Mouse (Mus musculus) lung, embryonic 14.5 days (tissue): ENCODE results near the gene Spatc1l. TPM values are rescaled to one million over a fixed set of nuclear protein-coding genes. Genes with fewer than 3 reads are reported as not detected.

ENCODE experiments used
- ATAC-seq: fragments of 200-750 bp; cut with Nextera tagmentation; 2 replicates; pipeline ENCODE4 v1.8.0; 2017; ENCODE audit warnings: mild to moderate bottlenecking, moderate TSS enrichment, moderate library complexity; ENCODE audit not compliant: insufficient read depth
- DNase-seq: peaks from one replicate; pipeline ENCODE4 v3.0.0-alpha.2; 2015
- H3K27ac ChIP-seq: fragments of 300-500 bp; sonication (generic); 2 replicates; pipeline ENCODE4 v1.5.1; 2014; ENCODE audit warnings: low read depth, mild to moderate bottlenecking, moderate library complexity
- H3K27me3 ChIP-seq: fragments of 300-500 bp; sonication (generic); 2 replicates; pipeline ENCODE4 v1.6.1; 2014; ENCODE audit warnings: low read length, control low read depth; ENCODE audit not compliant: insufficient read depth
- H3K36me3 ChIP-seq: fragments of 300-500 bp; sonication (generic); 2 replicates; pipeline ENCODE4 v1.6.1; 2014; ENCODE audit warnings: control low read depth; ENCODE audit not compliant: insufficient read depth
- H3K4me1 ChIP-seq: fragments of 300-500 bp; sonication (generic); 2 replicates; pipeline ENCODE4 v1.6.1; 2014; ENCODE audit warnings: antibody characterized with exemption, control low read depth; ENCODE audit not compliant: insufficient read depth
- H3K4me2 ChIP-seq: fragments of 300-500 bp; sonication (generic); 2 replicates; pipeline ENCODE4 v1.6.1; 2014; ENCODE audit warnings: mild to moderate bottlenecking
- H3K4me3 ChIP-seq: fragments of 300-500 bp; sonication (generic); 2 replicates; pipeline ENCODE4 v1.5.1; 2014; ENCODE audit warnings: low read depth, low read length
- H3K9ac ChIP-seq: fragments of 300-500 bp; sonication (generic); 2 replicates; pipeline ENCODE4 v1.6.1; 2014
- H3K9me3 ChIP-seq: fragments of 300-500 bp; sonication (generic); 2 replicates; pipeline ENCODE4 v1.6.1; 2016; ENCODE audit warnings: low read depth, low read length, control low read depth
- CTCF ChIP-seq: IDR thresholded peaks from 2 replicates; pipeline ENCODE4 v1.5.1; 2016; ENCODE audit warnings: antibody characterized with exemption, low read depth
- WGBS: fragments of 180-500 bp; shearing (Covaris S2); extraction: QIAGEN DNeasy Blood & Tissue Kit; methylation state at CpG from one replicate; pipeline ENCODE4 v1.1.7; 2014; 5-methylcytosine and 5-hydroxymethylcytosine counted together
- polyA plus RNA-seq: library from polyadenylated mRNA; unstranded; fragments of >200 nt; fragmentation: Nextera tagmentation; extraction: Ambion mirVana; gene quantifications from 2 replicates; pipeline ENCODE4 v1.2.1, GENCODE M21; 2014

Gene Spatc1l
- polyA plus RNA-seq, 1 experiment from 2014 or later: not detected

GRCm38 (mm10) chr10:76569996-76570685 lies 8.1 kb downstream of the Spatc1l start:
- Histone ChIP-seq H3K27me3 (no peaks in the 10 kb centered on the region), H3K9ac (no peak overlapping the region), H3K4me2 (no peak overlapping the region), H3K4me3 (no peak overlapping the region), H3K36me3 (no peaks in the 10 kb centered on the region), H3K9me3 (no peaks in the 10 kb centered on the region), H3K27ac (no peak overlapping the region), H3K4me1 (no peaks in the 10 kb centered on the region)
- no peak for TF ChIP-seq CTCF
- no peak for DNase-seq
- no peak for ATAC-seq
- WGBS: 87% methylated on average over 22 of the region's 22 CpGs

- H3K4me3 ChIP-seq: no peak overlapping the region
- no peaks in the 10 kb centered on the region for H3K27me3 ChIP-seq
- no peaks in the 10 kb centered on the region for H3K9me3 ChIP-seq
- no peak overlapping the region for H3K4me2 ChIP-seq
- H3K36me3 ChIP-seq: no peaks in the 10 kb centered on the region
- DNase-seq (no peak), ATAC-seq (no peak)
- no peak overlapping the region for H3K27ac ChIP-seq
- H3K9ac ChIP-seq: no peak overlapping the region
- no peak for TF ChIP-seq CTCF
- no peaks in the 10 kb centered on the region for H3K4me1 ChIP-seq
- WGBS: 73% methylated on average over 2 of the region's 2 CpGs
These were observed 9.0 kb downstream of the Spatc1l start for GRCm38 (mm10) chr10:76571070-76571469.

GRCm38 (mm10) chr10:76572151-76572550 lies 10.1 kb downstream of the Spatc1l start:
- ATAC-seq (no peak), DNase-seq (no peak)
- no peaks in the 10 kb centered on the region for H3K27me3 ChIP-seq
- H3K36me3 ChIP-seq: no peaks in the 10 kb centered on the region
- no peaks in the 10 kb centered on the region for H3K9me3 ChIP-seq
- no peak overlapping the region for H3K4me2 ChIP-seq
- H3K9ac ChIP-seq: no peak overlapping the region
- no peak for TF ChIP-seq CTCF
- H3K27ac ChIP-seq: no peak overlapping the region
- H3K4me1 ChIP-seq: no peaks in the 10 kb centered on the region
- 77% methylated on average over 3 of the region's 3 CpGs for WGBS
- H3K4me3 ChIP-seq: no peak overlapping the region

GRCm38 (mm10) chr10:76575374-76575773 lies 13.3 kb downstream of the Spatc1l start, which contains the start of gene Ftcd:
Gene Ftcd, plus strand, starts transcription at chr10:76575648.
- Histone ChIP-seq H3K4me1 (no peaks in the 10 kb centered on the region), H3K36me3 (no peaks in the 10 kb centered on the region), H3K9me3 (no peaks in the 10 kb centered on the region), H3K27ac (no peak within 1 kb of the TSS), H3K9ac (no peak within 1 kb of the TSS), H3K4me3 (no peak within 1 kb of the TSS), H3K27me3 (no peaks in the 10 kb centered on the region), H3K4me2 (no peak within 1 kb of the TSS)
- ATAC-seq (no peak), DNase-seq (no peak)
- WGBS: 68% methylated on average over 3 of the region's 3 CpGs
- TF ChIP-seq CTCF: no peak

- DNase-seq: no peak
- ATAC-seq: no peak
- H3K9me3 ChIP-seq: no peaks in the 10 kb centered on the region
- no peaks in the 10 kb centered on the region for H3K27me3 ChIP-seq
- H3K36me3 ChIP-seq: no peaks in the 10 kb centered on the region
- no peak overlapping the region for H3K4me2 ChIP-seq
- no peak overlapping the region for H3K4me3 ChIP-seq
- no peaks in the 10 kb centered on the region for H3K4me1 ChIP-seq
- H3K27ac ChIP-seq: no peak overlapping the region
- TF ChIP-seq CTCF: no peak
- 53% methylated on average over 7 of the region's 7 CpGs for whole genome bisulfite sequencing
- no peak overlapping the region for H3K9ac ChIP-seq
These were observed 14.8 kb downstream of the Spatc1l start for GRCm38 (mm10) chr10:76576920-76577319.

- H3K9me3 ChIP-seq: no peaks in the 10 kb centered on the region
- H3K9ac ChIP-seq: no peak overlapping the region
- 14% methylated on average over 10 of the region's 10 CpGs for WGBS
- DNase-seq (no peak), ATAC-seq (no peak)
- no peak overlapping the region for H3K4me3 ChIP-seq
- H3K4me2 ChIP-seq: peak overlapping the region; percentile 36
- no peaks in the 10 kb centered on the region for H3K27me3 ChIP-seq
- no peaks in the 10 kb centered on the region for H3K4me1 ChIP-seq
- no peak for TF ChIP-seq CTCF
- H3K36me3 ChIP-seq: no peaks in the 10 kb centered on the region
- H3K27ac ChIP-seq: no peak overlapping the region
These were observed 22.1 kb downstream of the Spatc1l start for GRCm38 (mm10) chr10:76584138-76584537.

- WGBS: 0% methylated on average over 1 of the region's 1 CpGs
- TF ChIP-seq CTCF: no peak
- no peaks in the 10 kb centered on the region for H3K4me1 ChIP-seq
- DNase-seq (no peak), ATAC-seq (no peak)
- H3K9me3 ChIP-seq: no peaks in the 10 kb centered on the region
- H3K27me3 ChIP-seq: no peaks in the 10 kb centered on the region
- H3K4me3 ChIP-seq: no peak overlapping the region
- no peak overlapping the region for H3K27ac ChIP-seq
- no peaks in the 10 kb centered on the region for H3K36me3 ChIP-seq
- no peak overlapping the region for H3K9ac ChIP-seq
- H3K4me2 ChIP-seq: no peak overlapping the region
These were observed 24.1 kb downstream of the Spatc1l start for GRCm38 (mm10) chr10:76586190-76586589.

GRCm38 (mm10) chr10:76590197-76590596 lies 28.1 kb downstream of the Spatc1l start:
- no peak for TF ChIP-seq CTCF
- Histone ChIP-seq H3K9me3 (no peaks in the 10 kb centered on the region), H3K9ac (no peak overlapping the region), H3K27me3 (no peaks in the 10 kb centered on the region), H3K4me1 (no peaks in the 10 kb centered on the region), H3K4me3 (no peak overlapping the region), H3K27ac (no peak overlapping the region), H3K36me3 (no peaks in the 10 kb centered on the region), H3K4me2 (no peak overlapping the region)
- DNase-seq: no peak
- WGBS: 71% methylated on average over 11 of the region's 11 CpGs
- no peak for ATAC-seq
